Mouse (Mus musculus): ENCODE data around the gene Neurod6.

GRCm38 (mm10) chr6:55678571-55679185, 2.4 kb downstream of the Neurod6 start:
- TF ChIP-seq MAX (IDR thresholded peaks at IDR 0.05): no peak
- TF ChIP-seq CTCF (IDR thresholded peaks at IDR 0.05; ENCODE audit: control insufficient read depth, insufficient read depth, insufficient read length): no peak
- TF ChIP-seq USF1 (IDR thresholded peaks at IDR 0.05; ENCODE audit: low read depth): no peak
- no peak for TF ChIP-seq MYOD1 (IDR thresholded peaks at IDR 0.05; ENCODE audit: control insufficient read depth, insufficient read length, low read depth)
- no peak for TF ChIP-seq MYOG (IDR thresholded peaks at IDR 0.05; ENCODE audit: control insufficient read depth, extremely low read depth, insufficient read length)
- no peak for TF ChIP-seq CEBPB (IDR thresholded peaks at IDR 0.05; ENCODE audit: low read depth)
- no peak for TF ChIP-seq FOSL1 (IDR thresholded peaks at IDR 0.05; ENCODE audit: insufficient read depth, low read length, poor library complexity, severe bottlenecking)
